Mouse (Mus musculus) ovary, postnatal 10 days (tissue): ENCODE data around the gene Gsk3a.
A peak's percentile ranks its signal among the peaks of the same experiment; 100 is the strongest.

Experiments
- DNase-seq: peaks from one replicate; pipeline ENCODE4 v3.0.0; 2022; ENCODE audit warnings: low spot score

Gsk3a gene

GRCm38 (mm10) chr7:25237249-25238014, at the start of gene Gsk3a:
Gsk3a (minus strand) TSS chr7:25237851.
- no peak for DNase-seq

- DNase-seq: no peak
Measured at GRCm38 (mm10) chr7:25286989-25287388, 49.3 kb upstream of the Gsk3a start.

- DNase-seq: no peak
Measured at GRCm38 (mm10) chr7:25285511-25286238, 48.0 kb upstream of the Gsk3a start.

- DNase-seq: no peak
Measured at GRCm38 (mm10) chr7:25284766-25285165, 47.1 kb upstream of the Gsk3a start.

- no peak for DNase-seq
Measured at GRCm38 (mm10) chr7:25284171-25284570, 46.5 kb upstream of the Gsk3a start.

- no peak for DNase-seq
Measured at GRCm38 (mm10) chr7:25283637-25284036, 46.0 kb upstream of the Gsk3a start.

GRCm38 (mm10) chr7:25282731-25283211, 45.1 kb upstream of the Gsk3a start:
- no peak for DNase-seq

- DNase-seq: peak; percentile 94
Measured at GRCm38 (mm10) chr7:25281734-25282601, 44.3 kb upstream of the Gsk3a start.

GRCm38 (mm10) chr7:25281166-25281733, 43.6 kb upstream of the Gsk3a start:
- DNase-seq: no peak

GRCm38 (mm10) chr7:25279861-25280791, 42.5 kb upstream of the Gsk3a start:
- no peak for DNase-seq

GRCm38 (mm10) chr7:25279076-25279860, 41.6 kb upstream of the Gsk3a start:
- peak; percentile 83 for DNase-seq

- peak; percentile 80 for DNase-seq
Measured at GRCm38 (mm10) chr7:25278341-25279075, 40.9 kb upstream of the Gsk3a start.

- DNase-seq: no peak
Measured at GRCm38 (mm10) chr7:25277998-25278340, 40.3 kb upstream of the Gsk3a start.

GRCm38 (mm10) chr7:25277405-25277804, 39.8 kb upstream of the Gsk3a start:
- DNase-seq: no peak

- DNase-seq: no peak
Measured at GRCm38 (mm10) chr7:25275555-25276298, 38.1 kb upstream of the Gsk3a start.

- DNase-seq: no peak
Measured at GRCm38 (mm10) chr7:25274996-25275395, 37.3 kb upstream of the Gsk3a start.

GRCm38 (mm10) chr7:25274571-25274970, 36.9 kb upstream of the Gsk3a start:
- DNase-seq: no peak
